ENCODE assay signal across 9 mouse cellular contexts in the genomic region with DNA sequence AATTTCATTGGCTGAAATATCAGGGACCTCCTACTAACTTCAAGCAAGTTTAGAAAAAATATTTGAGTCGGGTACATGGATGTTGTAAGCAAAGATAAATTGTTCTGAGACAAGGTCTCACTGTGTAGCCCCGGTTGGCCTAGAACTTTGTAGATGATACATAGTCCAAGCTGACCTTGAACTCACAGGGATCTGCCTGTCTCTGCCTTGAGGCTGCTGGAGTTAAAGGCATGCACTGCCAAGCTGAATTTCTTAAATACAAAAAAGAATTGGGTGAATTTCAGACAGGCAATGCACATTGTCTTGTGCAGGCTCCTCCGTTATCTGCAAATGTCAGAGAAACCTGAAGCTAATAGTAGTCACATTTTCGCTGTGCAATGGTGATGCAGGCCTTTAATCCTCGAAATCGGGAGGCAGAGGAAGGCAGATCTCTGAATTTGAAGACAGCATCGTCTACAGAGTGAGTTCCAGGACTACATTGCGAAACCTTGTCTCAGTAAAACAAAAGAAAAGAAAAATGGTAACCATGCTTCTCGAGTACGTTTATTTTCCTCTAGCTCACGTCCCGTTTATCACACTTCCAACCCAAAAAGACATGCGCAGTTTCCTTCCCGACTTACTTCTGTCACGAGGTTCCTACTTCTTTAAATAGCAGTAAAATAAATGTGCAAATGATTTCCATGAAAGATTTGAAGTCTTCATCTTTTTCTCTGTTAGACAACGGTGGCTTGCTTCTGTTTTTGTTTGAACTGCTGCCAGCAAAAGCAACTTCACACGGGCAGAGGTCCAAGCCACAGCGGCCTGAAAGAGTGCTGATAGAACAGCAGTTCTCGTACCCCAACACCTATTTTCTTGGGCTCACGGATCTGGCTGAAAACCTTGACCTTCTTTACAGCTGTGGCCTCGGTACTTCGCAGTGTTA.
DNase-seq lines count a peak whose midpoint lies in the region; ATAC-seq and TF ChIP-seq lines count a peak whose summit lies in the region.
"Had no signal": no experiment of that assay in that cellular context is flagged by ENCODE, and none has a peak within 500 bp of the region (broad histone marks: within the 10 kb centered on the region; RNA-seq: fewer than 3 reads in every experiment).

No protein-coding gene starts in this region.

- peak; percentile 13 for DNase-seq in hindbrain, postnatal 0 days (ENCODE audit: low spot score)
- DNase-seq in right cerebral cortex, postnatal 4 days: peak; percentile 10
- DNase-seq in right cerebral cortex, adult 18-20 months: no peak
- DNase-seq: cerebellum, adult 9-10 months had no signal

- no peaks in the 10 kb centered on the region for H3K36me3 ChIP-seq in hindbrain, postnatal 0 days (ENCODE audit: insufficient read depth, low read length)
- no peaks in the 10 kb centered on the region for H3K36me3 ChIP-seq in hindbrain, embryonic 13.5 days
- no peaks in the 10 kb centered on the region for H3K36me3 ChIP-seq in intestine, embryonic 15.5 days

- H3K27me3 ChIP-seq in hindbrain, postnatal 0 days (ENCODE audit: insufficient read depth, low read length): no peaks in the 10 kb centered on the region
- H3K27me3 ChIP-seq in hindbrain, embryonic 13.5 days: no peaks in the 10 kb centered on the region
- H3K27me3 ChIP-seq in intestine, embryonic 15.5 days (replicated peaks): no peaks in the 10 kb centered on the region

- H3K4me1 ChIP-seq in hindbrain, postnatal 0 days (ENCODE audit: insufficient read depth, low read length): no peaks in the 10 kb centered on the region
- no peaks in the 10 kb centered on the region for H3K4me1 ChIP-seq in hindbrain, embryonic 13.5 days (replicated peaks)
- H3K4me1 ChIP-seq in intestine, embryonic 15.5 days (replicated peaks): no peaks in the 10 kb centered on the region

- no peak overlapping the region for H3K4me2 ChIP-seq in hindbrain, postnatal 0 days (ENCODE audit: low read depth, low read length)
- H3K4me2 ChIP-seq in hindbrain, embryonic 13.5 days: no peak overlapping the region
- no peak overlapping the region for H3K4me2 ChIP-seq in intestine, embryonic 15.5 days (replicated peaks)

- H3K4me3 ChIP-seq in hindbrain, postnatal 0 days (ENCODE audit: low read length): no peak overlapping the region
- H3K4me3 ChIP-seq in hindbrain, embryonic 13.5 days: no peak overlapping the region
- no peak overlapping the region for H3K4me3 ChIP-seq in intestine, embryonic 15.5 days (replicated peaks)

- H3K9ac ChIP-seq in hindbrain, postnatal 0 days (replicated peaks; ENCODE audit: low read length): no peak overlapping the region
- H3K9ac ChIP-seq in hindbrain, embryonic 13.5 days: no peak overlapping the region
- H3K9ac ChIP-seq in intestine, embryonic 15.5 days: no peak overlapping the region
- H3K9ac ChIP-seq: liver, embryonic 14.5 days had no signal

- TF ChIP-seq CTCF in hindbrain, postnatal 0 days (IDR thresholded peaks at IDR 0.05; ENCODE audit: low read depth): no peak

- no peak for ATAC-seq in hindbrain, postnatal 0 days
- no peak for ATAC-seq in hindbrain, embryonic 13.5 days (ENCODE audit: low FRiP score)
- peak; percentile 89 for ATAC-seq in common myeloid progenitor, adult 5-6 weeks (replicated peaks; ENCODE audit: low read depth, poor library complexity, severe bottlenecking)
- ATAC-seq in intestine, embryonic 15.5 days: no peak
- no peak for ATAC-seq in activated CD4-positive, CD25-positive, alpha-beta regulatory T cell, adult 4 months

- no peaks in the 10 kb centered on the region for H3K9me3 ChIP-seq in hindbrain, postnatal 0 days (ENCODE audit: low read length)
- no peaks in the 10 kb centered on the region for H3K9me3 ChIP-seq in hindbrain, embryonic 13.5 days
- no peaks in the 10 kb centered on the region for H3K9me3 ChIP-seq in intestine, embryonic 15.5 days

- no peak overlapping the region for H3K27ac ChIP-seq in hindbrain, postnatal 0 days
- no peak overlapping the region for H3K27ac ChIP-seq in hindbrain, embryonic 13.5 days
- no peak overlapping the region for H3K27ac ChIP-seq in intestine, embryonic 15.5 days
- H3K27ac ChIP-seq: liver, embryonic 14.5 days had no signal

- 74% methylated on average over 22 of the region's 22 CpGs for WGBS in hindbrain, postnatal 0 days
- 84% methylated on average over 22 of the region's 22 CpGs for WGBS in hindbrain, embryonic 13.5 days
- WGBS in intestine, embryonic 15.5 days: 70% methylated on average over 22 of the region's 22 CpGs
